Mouse (Mus musculus) urinary bladder, postnatal 36 days (tissue): ENCODE measurements around the gene Acadl.

Experiments
- DNase-seq, 2 experiments: peaks; one replicate each; pipeline ENCODE4 v3.0.0; 2022; ENCODE audit warnings: low spot score in 2 of 2, mixed read lengths in 1 of 2

Gene Acadl

GRCm38 (mm10) chr1:66792838-66793466 lies 70.1 kb downstream of the Acadl start:
- no peak for DNase-seq

- DNase-seq = no peak
Measured at GRCm38 (mm10) chr1:66782296-66782695, 80.8 kb downstream of the Acadl start.

GRCm38 (mm10) chr1:66781027-66781426 lies 82.0 kb downstream of the Acadl start:
- no peak for DNase-seq
